Mouse (Mus musculus) fibroblast of lung, adult 2 months (primary cell): ENCODE data around the gene Hepacam2.
"Not testable (repeated sequence)": the region's sequence is repeated elsewhere in the genome, so short reads cannot be mapped to it uniquely, and the experiment has no call there.

Source experiments
- DNase-seq: peaks from one replicate; pipeline ENCODE4 v3.0.0-alpha.2; 2011; ENCODE audit warnings: low read depth

Hepacam2 gene

GRCm38 (mm10) chr6:3463026-3463425 is 35.1 kb downstream of the Hepacam2 start:
- DNase-seq = no peak

GRCm38 (mm10) chr6:3455944-3456536 is 42.1 kb downstream of the Hepacam2 start:
- no peak for DNase-seq

- DNase-seq = no peak
These were observed 43.7 kb downstream of the Hepacam2 start for GRCm38 (mm10) chr6:3454421-3454820.

- peak; percentile 51 for DNase-seq
These were observed 50.7 kb downstream of the Hepacam2 start for GRCm38 (mm10) chr6:3447404-3447803.

GRCm38 (mm10) chr6:3443905-3444304 is 54.2 kb downstream of the Hepacam2 start:
- DNase-seq = no peak

GRCm38 (mm10) chr6:3436087-3436486 is 62.0 kb downstream of the Hepacam2 start:
- no peak for DNase-seq

GRCm38 (mm10) chr6:3430976-3431375 is 67.1 kb downstream of the Hepacam2 start:
- not testable (repeated sequence) for DNase-seq

- no peak for DNase-seq
These were observed 71.1 kb downstream of the Hepacam2 start for GRCm38 (mm10) chr6:3427047-3427446.

- not testable (repeated sequence) for DNase-seq
These were observed 72.8 kb downstream of the Hepacam2 start for GRCm38 (mm10) chr6:3425333-3425732.

- DNase-seq = not testable (repeated sequence)
These were observed 73.4 kb downstream of the Hepacam2 start for GRCm38 (mm10) chr6:3424613-3425277.
